Mouse (Mus musculus) brain, embryonic 14.5 days (tissue): ENCODE measurements at regions not wholly inside any gene's neighbourhood (a gene's known extent, or its start where the extent isn't known, plus 50 kb on each side); places are given as distances from the start of the nearest gene placed in this dataset.

Experiments
- CTCF ChIP-seq: fragments of 200-500 bp; IDR thresholded peaks from 2 replicates; pipeline ENCODE4 v1.5.1; 2012; ENCODE audit warnings: inconsistent platforms, mild to moderate bottlenecking, moderate library complexity, borderline replicate concordance; ENCODE audit not compliant: insufficient read depth, insufficient read length; ENCODE audit errors: extremely low read depth
- POLR2A ChIP-seq: fragments of 200-500 bp; IDR thresholded peaks from 2 replicates; pipeline ENCODE4 v1.6.1; 2012; ENCODE audit warnings: mild to moderate bottlenecking, inconsistent platforms, borderline replicate concordance; ENCODE audit not compliant: poor library complexity, insufficient read depth, insufficient read length, severe bottlenecking; ENCODE audit errors: extremely low read depth

GRCm38 (mm10) chr17:4266487-4266886 lies 570.4 kb upstream of the Nox3 start:
- TF ChIP-seq CTCF (no peak), POLR2A (no peak)
